Mouse (Mus musculus) MN1 (cell line): ENCODE measurements around the gene Fstl1.

ENCODE experiments used
- DNase-seq: peaks from one replicate; pipeline ENCODE4 v3.0.0-alpha.2; 2016; ENCODE audit warnings: low spot score

Gene Fstl1

DNA sequence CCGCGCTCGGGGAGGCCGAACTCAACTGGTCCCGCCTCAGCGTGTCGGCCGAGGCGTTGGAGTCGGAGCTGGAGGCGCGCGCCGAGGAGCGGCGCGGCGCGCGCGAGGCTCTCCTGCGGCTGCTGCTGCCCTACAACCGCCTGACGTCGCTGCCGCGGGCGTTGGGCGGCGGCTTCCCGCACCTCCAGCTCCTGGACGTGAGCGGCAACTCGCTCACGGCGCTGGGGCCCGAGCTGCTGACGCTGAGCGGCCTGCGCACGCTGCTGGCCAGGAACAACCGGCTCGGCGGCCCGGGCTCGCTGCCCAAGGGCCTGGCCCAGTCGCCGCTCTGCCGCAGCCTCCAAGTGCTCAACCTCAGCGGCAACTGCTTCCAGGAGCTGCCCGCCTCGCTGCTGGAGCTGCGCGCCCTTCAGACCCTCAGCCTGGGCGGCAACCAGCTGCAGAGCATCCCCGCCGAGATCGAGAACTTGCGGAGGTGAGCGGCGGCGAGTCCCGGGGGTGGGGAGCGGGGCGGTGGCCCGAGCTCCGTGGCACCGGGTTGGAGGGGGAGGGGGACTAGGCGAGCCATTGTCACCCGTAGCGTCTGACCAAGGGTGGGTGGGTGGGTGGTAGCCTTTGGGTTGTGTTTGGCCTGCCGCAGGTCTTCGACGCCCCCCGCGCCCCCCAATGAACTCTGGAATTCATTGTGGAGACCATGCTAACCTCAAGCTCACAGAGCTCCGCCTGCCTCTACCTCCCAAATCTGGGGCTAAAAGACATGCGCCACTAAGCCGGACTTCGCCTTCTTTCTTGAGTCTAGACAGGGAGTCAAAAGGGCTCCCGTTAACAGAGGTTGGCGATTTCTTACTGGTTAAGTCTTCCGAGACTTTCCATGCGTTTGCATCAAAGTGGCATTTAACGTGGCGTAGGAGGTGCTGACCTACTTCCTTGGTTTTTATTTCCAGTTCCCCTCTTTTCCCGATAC lies 92.1 kb downstream of the Fstl1 start:
- DNase-seq: peak; percentile 74

DNA sequence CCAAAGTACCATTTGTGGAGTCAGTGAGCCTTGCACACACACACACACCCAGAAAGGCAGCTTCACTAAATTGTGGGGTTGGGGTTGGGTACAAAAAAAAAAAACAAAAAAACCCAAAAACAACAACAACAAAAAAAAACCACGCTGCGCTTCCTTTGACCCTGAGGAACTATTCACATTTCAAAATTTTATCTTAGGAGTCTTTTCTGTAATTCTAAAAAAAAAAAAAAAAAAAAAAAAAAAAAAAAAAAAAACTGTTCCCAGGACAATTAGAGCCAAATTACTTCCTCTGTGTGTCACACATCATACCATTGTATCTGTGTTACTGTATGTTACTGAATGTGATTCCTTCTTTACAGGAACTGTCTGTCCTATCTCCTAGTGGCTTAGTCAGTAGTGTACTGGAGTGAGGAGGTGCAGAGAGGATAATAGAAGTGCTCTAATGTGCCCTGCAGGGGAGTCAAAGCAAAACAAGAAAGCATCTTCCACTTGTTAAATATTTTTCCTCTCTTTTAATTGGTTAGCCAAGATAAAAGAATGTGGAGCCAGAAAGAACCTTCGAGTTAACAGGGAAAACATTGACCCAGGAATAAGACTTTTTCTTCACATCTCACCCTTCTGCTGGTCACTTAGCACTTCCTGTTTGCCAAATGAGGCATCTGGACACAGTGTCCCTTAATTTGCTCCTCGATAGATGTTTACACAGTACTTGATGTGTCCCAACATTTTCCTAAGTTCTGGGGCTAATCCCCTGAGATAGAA lies 93.0 kb downstream of the Fstl1 start:
- DNase-seq: peak; percentile 36

DNA sequence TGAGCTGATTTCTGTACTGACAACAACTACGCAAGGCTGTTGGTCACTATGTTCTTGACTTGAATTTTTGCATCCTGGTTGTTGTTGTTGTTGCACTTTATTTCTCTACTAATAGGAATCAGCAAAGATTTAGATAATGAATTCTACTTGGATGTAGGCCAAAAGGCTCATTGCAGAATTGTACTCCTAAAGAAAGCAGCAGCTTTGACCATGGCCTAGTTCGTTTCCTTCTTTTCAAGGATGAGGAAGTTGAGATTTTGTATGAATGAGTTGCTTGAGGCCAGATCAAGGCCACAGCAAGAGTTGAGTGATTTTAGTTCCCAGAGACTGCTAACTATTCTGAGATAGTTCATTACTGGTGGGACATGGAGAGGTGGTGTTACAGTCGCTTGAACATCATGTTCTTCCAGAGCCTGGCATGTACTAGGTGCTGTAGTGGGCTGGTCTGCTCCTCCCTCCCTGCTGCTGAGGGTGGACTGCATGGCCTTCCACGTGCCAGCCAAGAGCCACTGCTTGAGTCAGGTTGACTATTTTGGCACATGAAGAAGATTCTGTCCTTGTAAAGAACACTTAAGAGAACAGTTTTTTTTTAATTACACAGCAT lies 94.5 kb downstream of the Fstl1 start:
- no peak for DNase-seq

DNA sequence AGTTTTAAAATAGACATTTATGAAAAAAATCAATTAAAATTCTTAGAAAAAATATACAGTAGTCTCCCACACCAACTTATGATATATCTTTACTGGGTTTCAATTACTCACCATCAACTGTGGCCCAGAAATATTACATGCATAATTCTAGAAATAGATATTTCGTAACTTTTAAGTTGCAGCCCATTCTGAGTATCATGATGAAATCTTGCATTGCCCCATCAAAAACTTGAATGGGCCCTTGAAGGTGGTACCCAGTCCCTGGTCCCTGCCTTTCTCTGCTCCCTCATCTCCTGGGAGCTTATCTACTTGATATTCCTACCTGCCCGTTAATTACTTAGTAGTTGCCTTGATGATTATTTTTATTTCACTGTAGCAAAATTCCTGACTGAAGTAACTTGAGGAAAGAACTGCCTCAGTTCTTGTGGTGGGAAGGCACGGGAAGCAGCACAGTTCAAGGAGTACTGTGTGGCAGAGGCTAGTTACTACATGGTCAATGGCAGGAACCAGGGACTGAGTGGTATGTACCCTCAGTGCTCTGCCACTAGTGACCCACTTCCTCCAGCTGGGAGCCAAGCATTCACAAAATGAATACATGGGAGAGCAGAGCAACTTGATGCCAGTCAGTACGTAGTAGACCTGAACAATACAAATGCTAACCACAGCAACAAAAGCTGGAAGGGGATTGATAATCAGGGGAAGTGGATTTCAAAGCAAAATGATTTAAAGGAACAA lies 98.0 kb downstream of the Fstl1 start:
- no peak for DNase-seq

DNA sequence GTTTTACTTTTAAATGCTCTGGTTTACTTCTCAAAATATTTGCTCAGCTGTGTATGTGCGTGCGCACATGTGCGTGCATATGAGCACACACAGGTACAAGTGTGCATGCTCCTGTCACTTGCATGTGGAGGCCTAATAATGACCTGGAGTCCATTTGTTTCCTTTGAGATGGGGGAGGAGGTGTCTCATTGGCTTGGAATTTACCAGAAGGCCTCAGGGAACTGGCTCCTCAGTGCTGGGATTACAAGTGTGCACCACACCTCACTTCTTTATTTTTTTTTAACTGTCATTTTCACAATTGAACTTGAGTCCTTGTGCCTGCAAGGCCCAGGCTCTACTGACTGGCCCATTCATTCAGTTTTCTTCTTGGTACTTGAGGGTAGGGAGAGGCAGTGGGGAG lies 100.7 kb downstream of the Fstl1 start:
- no peak for DNase-seq

DNA sequence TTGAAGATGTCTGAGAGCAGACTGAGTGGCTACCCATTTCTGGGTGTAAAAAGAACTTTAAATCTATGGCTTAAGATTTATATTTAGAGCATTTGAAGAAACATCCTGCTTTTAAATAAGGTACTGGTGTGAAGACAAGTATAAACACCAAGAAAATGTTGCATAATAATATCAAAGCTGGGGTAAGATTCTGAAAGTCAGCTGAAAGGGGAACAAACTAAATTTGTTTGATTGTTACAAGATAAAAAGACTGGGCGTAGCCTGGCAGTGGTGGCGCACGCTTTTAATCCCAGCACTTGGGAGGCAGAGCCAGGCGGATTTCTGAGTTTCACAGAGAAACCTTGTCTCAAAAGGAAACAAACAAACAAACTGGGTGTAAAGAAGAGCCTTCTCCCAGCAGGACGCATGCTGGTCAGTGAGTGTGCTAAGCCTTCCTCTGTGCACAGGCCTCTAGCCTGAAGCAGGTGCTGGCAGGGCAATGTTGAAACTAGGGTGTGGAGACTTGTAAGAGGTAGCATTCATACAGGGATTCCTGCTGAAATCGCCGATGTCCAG lies 102.4 kb downstream of the Fstl1 start:
- no peak for DNase-seq

DNA sequence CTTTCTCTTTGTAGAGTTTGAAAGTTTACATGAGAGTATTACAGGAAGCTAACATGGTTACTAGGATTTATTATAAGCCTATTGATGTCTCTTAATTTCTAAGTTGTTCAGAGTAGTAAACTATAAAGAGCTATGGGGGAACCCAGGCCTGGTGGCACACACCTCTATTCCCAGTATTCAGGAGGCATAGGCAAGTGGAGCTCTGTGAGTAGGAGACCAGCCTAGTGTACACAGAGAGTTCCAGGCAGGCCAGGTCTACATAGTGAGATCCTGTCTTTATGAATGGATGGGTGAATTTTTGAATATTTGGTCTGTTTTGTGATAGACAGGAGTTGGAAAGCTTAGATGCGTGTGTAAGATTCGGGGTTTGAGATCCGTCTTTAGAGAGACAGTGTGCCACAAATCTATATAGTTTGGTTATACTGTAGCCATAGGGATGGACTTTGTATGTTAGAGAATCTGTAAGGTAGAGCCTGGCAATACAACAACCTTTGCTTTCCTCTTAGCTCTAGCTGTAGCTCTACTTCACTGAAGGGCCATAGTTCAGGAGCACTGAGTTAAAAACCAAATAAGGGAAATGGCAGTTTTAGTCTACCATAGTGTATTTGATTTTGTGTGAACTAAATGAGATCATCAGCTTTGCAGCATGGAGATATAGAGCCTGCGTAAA lies 103.2 kb downstream of the Fstl1 start:
- DNase-seq: no peak

DNA sequence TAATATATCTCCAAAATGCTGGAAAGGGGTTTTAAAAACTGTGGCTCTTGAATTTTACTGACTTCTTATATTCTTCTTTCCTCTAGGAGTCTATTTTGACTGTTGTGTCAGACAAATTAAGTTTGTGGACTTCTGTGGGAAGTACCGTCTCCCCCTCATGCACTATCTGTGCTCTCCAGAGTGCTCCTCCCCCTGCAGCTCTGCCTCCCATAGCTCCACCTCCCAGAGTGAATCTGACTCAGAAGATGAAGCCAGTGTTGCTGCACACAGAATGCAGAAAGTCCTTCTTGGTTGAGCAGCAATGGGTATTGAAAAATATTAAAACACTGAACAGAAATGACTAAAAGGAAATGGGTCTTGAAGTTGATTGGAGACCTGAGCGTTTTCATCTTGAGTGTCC lies 104.5 kb downstream of the Fstl1 start:
- no peak for DNase-seq
